In genomic region chr4:128441228-128441627, GRCm38 (mm10) we compare ENCODE assay signal across 16 mouse cellular contexts.
"Had no signal": no experiment of that assay in that cellular context is flagged by ENCODE, and none has a peak within 500 bp of the region (broad histone marks: within the 10 kb centered on the region; RNA-seq: fewer than 3 reads in every experiment).

No protein-coding gene starts in this region.

- H3K9me3 ChIP-seq: midbrain, embryonic 10.5 days; midbrain, embryonic 12.5 days; neural tube, embryonic 13.5 days; neural tube, embryonic 15.5 days had no signal

- H3K4me2 ChIP-seq: lung, embryonic 14.5 days; midbrain, embryonic 12.5 days; neural tube, embryonic 13.5 days; neural tube, embryonic 15.5 days had no signal

- H3K27ac ChIP-seq: liver, embryonic 14.5 days; midbrain, embryonic 10.5 days; midbrain, embryonic 12.5 days; neural tube, embryonic 13.5 days; neural tube, embryonic 15.5 days had no signal

- H3K36me3 ChIP-seq: midbrain, embryonic 10.5 days; midbrain, embryonic 12.5 days had no signal

- H3K4me3 ChIP-seq: midbrain, embryonic 10.5 days; midbrain, embryonic 12.5 days; myocyte; neural tube, embryonic 13.5 days; neural tube, embryonic 15.5 days had no signal

- H3K9ac ChIP-seq: liver, embryonic 14.5 days; lung, embryonic 14.5 days; midbrain, embryonic 12.5 days; neural tube, embryonic 13.5 days; neural tube, embryonic 15.5 days had no signal

- ATAC-seq: midbrain, embryonic 16.5 days had no signal

- DNase-seq: lung, adult 18-20 months; lung, embryonic 14.5 days; lung, postnatal 10 days; lung, postnatal 4 days; midbrain, embryonic 14.5 days; right cerebral cortex, postnatal 14 days; thymus, adult 18-20 months; thymus, postnatal 14 days; thymus, postnatal 36 days had no signal

- H3K27me3 ChIP-seq: midbrain, embryonic 12.5 days; neural tube, embryonic 13.5 days; neural tube, embryonic 15.5 days had no signal
